Mouse (Mus musculus): ENCODE results near the gene Ntrk2.

GRCm38 (mm10) chr13:58922174-58922573 lies 115.8 kb downstream of the Ntrk2 start:
- TF ChIP-seq CTCF (IDR thresholded peaks at IDR 0.05; ENCODE audit: low read depth, low read length) (no peak), POLR2AphosphoS5 (IDR thresholded peaks at IDR 0.05; ENCODE audit: insufficient replicate concordance, low read depth, low read length) (no peak), TAL1 (conservative IDR thresholded peaks at IDR 0.05; ENCODE audit: low read depth, low read length) (no peak)
